Mouse (Mus musculus) brain, embryonic 14.5 days (tissue): ENCODE data around the gene Zgpat.

ENCODE experiments used
- CTCF ChIP-seq: fragments of 200-500 bp; IDR thresholded peaks from 2 replicates; pipeline ENCODE4 v1.5.1; 2012; ENCODE audit warnings: inconsistent platforms, mild to moderate bottlenecking, moderate library complexity, borderline replicate concordance; ENCODE audit not compliant: insufficient read depth, insufficient read length; ENCODE audit errors: extremely low read depth
- POLR2A ChIP-seq: fragments of 200-500 bp; IDR thresholded peaks from 2 replicates; pipeline ENCODE4 v1.6.1; 2012; ENCODE audit warnings: mild to moderate bottlenecking, inconsistent platforms, borderline replicate concordance; ENCODE audit not compliant: poor library complexity, insufficient read depth, insufficient read length, severe bottlenecking; ENCODE audit errors: extremely low read depth

- TF ChIP-seq CTCF (peak; percentile 69; the same call in 1 of the 2 replicates), POLR2A (no peak)
Observed at GRCm38 (mm10) chr2:181334023-181334422, 30.7 kb upstream of the Zgpat start.
